Mouse (Mus musculus) hindbrain, embryonic 10.5 days (tissue): ENCODE data around the gene Yars. TPM values are rescaled to one million over a fixed set of nuclear protein-coding genes. Genes with fewer than 3 reads are reported as not detected.

Experiments used
- polyA plus RNA-seq: library from polyadenylated mRNA; unstranded; fragments of >200 nt; fragmentation: Nextera tagmentation; extraction: Ambion mirVana; gene quantifications from 2 replicates; pipeline ENCODE4 v1.2.1, GENCODE M21; 2016

Yars gene
- polyA plus RNA-seq, 1 experiment from 2014 or later: 109 TPM

Other genes starting within 250 kb of the Yars start
- gene Azin2, start 227.3 kb upstream of the Yars start, polyA plus RNA-seq: 11.8 and 15.0 TPM in 2 replicates
- 168 and 202 TPM in 2 replicates for gene Ak2, start 197.8 kb upstream of the Yars start, polyA plus RNA-seq
- gene Rnf19b, start 131.5 kb upstream of the Yars start, polyA plus RNA-seq: 9.2 and 9.9 TPM in 2 replicates
- 2.5 and 5.1 TPM in 2 replicates for gene Tmem54, start 84.2 kb upstream of the Yars start, polyA plus RNA-seq
- gene Hpca, start 67.7 kb upstream of the Yars start, polyA plus RNA-seq: 2.6 and 4.7 TPM in 2 replicates
- gene Fndc5, start 52.8 kb upstream of the Yars start, polyA plus RNA-seq: 0.72 and 1.8 TPM in 2 replicates
- 21.5 and 26.3 TPM in 2 replicates for gene S100pbp, start within 50 bp of the Yars start, polyA plus RNA-seq
- 3.0 and 3.7 TPM in 2 replicates for gene C77080, start 71.6 kb downstream of the Yars start, polyA plus RNA-seq
- gene Sync, start 97.9 kb downstream of the Yars start, polyA plus RNA-seq: 0.37 and 0.63 TPM in 2 replicates
- gene Rbbp4, start 145.6 kb downstream of the Yars start, polyA plus RNA-seq: 470 and 520 TPM in 2 replicates
- 45.4 and 54.7 TPM in 2 replicates for gene Zbtb8os, start 145.9 kb downstream of the Yars start, polyA plus RNA-seq
- gene Zbtb8a, start 188.4 kb downstream of the Yars start, polyA plus RNA-seq: 7.7 and 11.8 TPM in 2 replicates